Mouse (Mus musculus): Measurements from ENCODE around the gene Cecr2. TPM values are rescaled to one million over a fixed set of nuclear protein-coding genes. Genes with fewer than 3 reads are reported as not detected.

The Cecr2 gene
- polyA plus RNA-seq, 1 experiment from 2014 or later, result 2.4 TPM

GRCm38 (mm10) chr6:120777533-120777932 lies 111.4 kb downstream of the Cecr2 start:
- Histone ChIP-seq H3K9ac (no peak overlapping the region), H3K9me3 (no peaks in the 10 kb centered on the region), H3K4me2 (no peak overlapping the region), H3K27me3 (no peaks in the 10 kb centered on the region), H3K27ac (no peak overlapping the region), H3K36me3 (no peaks in the 10 kb centered on the region), H3K4me3 (no peak overlapping the region), H3K4me1 (no peaks in the 10 kb centered on the region)
- no peak for ATAC-seq (ENCODE audit: insufficient number of reproducible peaks, insufficient read depth, low FRiP score, low TSS enrichment, low read depth)
- 86% methylated on average over 9 of the region's 9 CpGs for WGBS

GRCm38 (mm10) chr6:120778226-120778625 lies 112.1 kb downstream of the Cecr2 start:
- H3K9ac ChIP-seq, result no peak overlapping the region
- no peaks in the 10 kb centered on the region for H3K27me3 ChIP-seq
- 56% methylated on average over 3 of the region's 3 CpGs for WGBS
- H3K4me1 ChIP-seq, result no peaks in the 10 kb centered on the region
- H3K4me2 ChIP-seq, result no peak overlapping the region
- no peak for ATAC-seq (ENCODE audit: insufficient number of reproducible peaks, insufficient read depth, low FRiP score, low TSS enrichment, low read depth)
- no peak overlapping the region for H3K4me3 ChIP-seq
- H3K36me3 ChIP-seq, result no peaks in the 10 kb centered on the region
- H3K9me3 ChIP-seq, result no peaks in the 10 kb centered on the region
- H3K27ac ChIP-seq, result no peak overlapping the region

- no peak for ATAC-seq (ENCODE audit: insufficient number of reproducible peaks, insufficient read depth, low FRiP score, low TSS enrichment, low read depth)
- no peak overlapping the region for H3K27ac ChIP-seq
- 0 out of 2 replicates have a peak, but pooled peaks cover 3% of the 10 kb centered on the region for H3K4me1 ChIP-seq
- no peak overlapping the region for H3K9ac ChIP-seq
- WGBS, result 85% methylated on average over 2 of the region's 2 CpGs
- no peak overlapping the region for H3K4me3 ChIP-seq
- H3K9me3 ChIP-seq, result no peaks in the 10 kb centered on the region
- no peaks in the 10 kb centered on the region for H3K27me3 ChIP-seq
- H3K36me3 ChIP-seq, result no peaks in the 10 kb centered on the region
- H3K4me2 ChIP-seq, result no peak overlapping the region
These were observed 116.8 kb downstream of the Cecr2 start for GRCm38 (mm10) chr6:120782948-120783347.

GRCm38 (mm10) chr6:120784351-120784750 lies 118.2 kb downstream of the Cecr2 start:
- 52% methylated on average over 7 of the region's 7 CpGs for WGBS
- Histone ChIP-seq H3K9me3 (no peaks in the 10 kb centered on the region), H3K9ac (no peak overlapping the region), H3K4me3 (no peak overlapping the region), H3K27me3 (no peaks in the 10 kb centered on the region), H3K27ac (no peak overlapping the region), H3K4me2 (no peak overlapping the region), H3K4me1 (0 out of 2 replicates have a peak, but pooled peaks cover 3% of the 10 kb centered on the region), H3K36me3 (no peaks in the 10 kb centered on the region)
- no peak for ATAC-seq (ENCODE audit: insufficient number of reproducible peaks, insufficient read depth, low FRiP score, low TSS enrichment, low read depth)

- H3K4me2 ChIP-seq, result no peak overlapping the region
- H3K4me3 ChIP-seq, result no peak overlapping the region
- peaks cover 16% of the 10 kb centered on the region for H3K36me3 ChIP-seq
- no peaks in the 10 kb centered on the region for H3K9me3 ChIP-seq
- H3K9ac ChIP-seq, result no peak overlapping the region
- ATAC-seq (ENCODE audit: insufficient number of reproducible peaks, insufficient read depth, low FRiP score, low TSS enrichment, low read depth), result no peak
- H3K4me1 ChIP-seq, result 0 out of 2 replicates have a peak, but pooled peaks cover 3% of the 10 kb centered on the region
- WGBS, result 83% methylated on average over 5 of the region's 5 CpGs
- no peak overlapping the region for H3K27ac ChIP-seq
- no peaks in the 10 kb centered on the region for H3K27me3 ChIP-seq
These were observed 122.0 kb downstream of the Cecr2 start for GRCm38 (mm10) chr6:120788068-120788607.

GRCm38 (mm10) chr6:120788904-120789303 lies 122.7 kb downstream of the Cecr2 start:
- Histone ChIP-seq H3K4me3 (no peak overlapping the region), H3K9me3 (no peaks in the 10 kb centered on the region), H3K9ac (no peak overlapping the region), H3K27me3 (no peaks in the 10 kb centered on the region), H3K4me2 (no peak overlapping the region), H3K36me3 (peaks cover 24% of the 10 kb centered on the region), H3K4me1 (0 out of 2 replicates have a peak, but pooled peaks cover 3% of the 10 kb centered on the region), H3K27ac (no peak overlapping the region)
- no peak for ATAC-seq (ENCODE audit: insufficient number of reproducible peaks, insufficient read depth, low FRiP score, low TSS enrichment, low read depth)

- Histone ChIP-seq H3K36me3 (peaks cover 36% of the 10 kb centered on the region), H3K4me2 (no peak overlapping the region), H3K27ac (no peak overlapping the region), H3K27me3 (no peaks in the 10 kb centered on the region), H3K4me1 (0 out of 2 replicates have a peak, but pooled peaks cover 3% of the 10 kb centered on the region), H3K9me3 (no peaks in the 10 kb centered on the region), H3K4me3 (no peak overlapping the region), H3K9ac (no peak overlapping the region)
- WGBS, result 89% methylated on average over 10 of the region's 11 CpGs
- no peak for ATAC-seq (ENCODE audit: insufficient number of reproducible peaks, insufficient read depth, low FRiP score, low TSS enrichment, low read depth)
These were observed 124.0 kb downstream of the Cecr2 start for GRCm38 (mm10) chr6:120790153-120790552.

- no peak for ATAC-seq (ENCODE audit: insufficient number of reproducible peaks, insufficient read depth, low FRiP score, low TSS enrichment, low read depth)
- Histone ChIP-seq H3K4me2 (no peak overlapping the region), H3K36me3 (peaks cover 42% of the 10 kb centered on the region), H3K27ac (no peak overlapping the region), H3K4me1 (no peaks in the 10 kb centered on the region), H3K4me3 (no peak overlapping the region), H3K27me3 (no peaks in the 10 kb centered on the region), H3K9ac (no peak overlapping the region), H3K9me3 (no peaks in the 10 kb centered on the region)
- 52% methylated on average over 5 of the region's 5 CpGs for WGBS
These were observed 124.5 kb downstream of the Cecr2 start for GRCm38 (mm10) chr6:120790717-120791116.

GRCm38 (mm10) chr6:120792947-120793346 lies 126.8 kb downstream of the Cecr2 start:
- Histone ChIP-seq H3K9me3 (no peaks in the 10 kb centered on the region), H3K9ac (no peak overlapping the region), H3K4me3 (no peak overlapping the region), H3K36me3 (peaks cover 64% of the 10 kb centered on the region), H3K4me1 (no peaks in the 10 kb centered on the region), H3K4me2 (no peak overlapping the region), H3K27me3 (no peaks in the 10 kb centered on the region), H3K27ac (no peak overlapping the region)
- 84% methylated on average over 8 of the region's 8 CpGs for WGBS
- no peak for ATAC-seq (ENCODE audit: insufficient number of reproducible peaks, insufficient read depth, low FRiP score, low TSS enrichment, low read depth)

GRCm38 (mm10) chr6:120795422-120796086 lies 129.4 kb downstream of the Cecr2 start:
- Histone ChIP-seq H3K9ac (no peak overlapping the region), H3K4me2 (no peak overlapping the region), H3K4me3 (no peak overlapping the region), H3K27ac (no peak overlapping the region), H3K4me1 (no peaks in the 10 kb centered on the region), H3K9me3 (no peaks in the 10 kb centered on the region), H3K27me3 (no peaks in the 10 kb centered on the region), H3K36me3 (peaks cover 87% of the 10 kb centered on the region)
- 81% methylated on average over 5 of the region's 5 CpGs for WGBS
- ATAC-seq (ENCODE audit: insufficient number of reproducible peaks, insufficient read depth, low FRiP score, low TSS enrichment, low read depth), result no peak

- Histone ChIP-seq H3K4me3 (no peak overlapping the region), H3K27ac (no peak overlapping the region), H3K9ac (no peak overlapping the region), H3K4me1 (no peaks in the 10 kb centered on the region), H3K9me3 (no peaks in the 10 kb centered on the region), H3K4me2 (no peak overlapping the region), H3K27me3 (no peaks in the 10 kb centered on the region), H3K36me3 (peaks cover 92% of the 10 kb centered on the region)
- ATAC-seq (ENCODE audit: insufficient number of reproducible peaks, insufficient read depth, low FRiP score, low TSS enrichment, low read depth), result no peak
- WGBS, result 85% methylated on average over 2 of the region's 2 CpGs
These were observed 129.9 kb downstream of the Cecr2 start for GRCm38 (mm10) chr6:120796111-120796510.

- H3K27me3 ChIP-seq, result no peaks in the 10 kb centered on the region
- no peak overlapping the region for H3K9ac ChIP-seq
- H3K9me3 ChIP-seq, result no peaks in the 10 kb centered on the region
- 87% methylated on average over 7 of the region's 7 CpGs for WGBS
- H3K4me1 ChIP-seq, result no peaks in the 10 kb centered on the region
- no peak for ATAC-seq (ENCODE audit: insufficient number of reproducible peaks, insufficient read depth, low FRiP score, low TSS enrichment, low read depth)
- peaks cover 97% of the 10 kb centered on the region for H3K36me3 ChIP-seq
- no peak overlapping the region for H3K4me2 ChIP-seq
- no peak overlapping the region for H3K27ac ChIP-seq
- no peak overlapping the region for H3K4me3 ChIP-seq
These were observed 131.8 kb downstream of the Cecr2 start for GRCm38 (mm10) chr6:120798019-120798418.
